Mouse (Mus musculus) lung, postnatal 36 days (tissue): ENCODE data around the gene Anapc15.

Experiments used
- DNase-seq: peaks from one replicate; pipeline ENCODE4 v3.0.0; 2022; ENCODE audit warnings: mixed read lengths

Gene Anapc15

DNA sequence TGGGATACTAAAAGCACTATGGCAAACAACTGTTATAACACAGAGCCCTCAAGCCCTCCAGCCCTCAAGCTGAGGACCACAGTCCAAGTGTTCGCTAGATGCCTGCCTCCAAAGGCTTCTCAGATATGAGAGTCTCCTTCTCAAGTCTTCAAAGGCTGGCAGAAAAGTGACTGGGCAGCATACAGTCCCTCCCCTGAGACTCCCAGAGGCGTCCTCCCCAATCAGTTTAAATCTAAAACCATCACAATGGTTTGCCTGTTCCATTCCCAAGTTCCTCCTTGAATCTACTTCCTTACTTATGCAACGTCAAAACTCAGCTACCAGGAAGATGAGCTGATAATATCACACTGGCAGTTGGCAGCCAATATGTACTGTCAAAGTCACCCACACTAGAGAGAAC, at the start of gene Anapc15:
Gene Anapc15, plus strand, starts transcription at position 301 of the 400 bp plus-strand sequence.
- DNase-seq, result no peak

DNA sequence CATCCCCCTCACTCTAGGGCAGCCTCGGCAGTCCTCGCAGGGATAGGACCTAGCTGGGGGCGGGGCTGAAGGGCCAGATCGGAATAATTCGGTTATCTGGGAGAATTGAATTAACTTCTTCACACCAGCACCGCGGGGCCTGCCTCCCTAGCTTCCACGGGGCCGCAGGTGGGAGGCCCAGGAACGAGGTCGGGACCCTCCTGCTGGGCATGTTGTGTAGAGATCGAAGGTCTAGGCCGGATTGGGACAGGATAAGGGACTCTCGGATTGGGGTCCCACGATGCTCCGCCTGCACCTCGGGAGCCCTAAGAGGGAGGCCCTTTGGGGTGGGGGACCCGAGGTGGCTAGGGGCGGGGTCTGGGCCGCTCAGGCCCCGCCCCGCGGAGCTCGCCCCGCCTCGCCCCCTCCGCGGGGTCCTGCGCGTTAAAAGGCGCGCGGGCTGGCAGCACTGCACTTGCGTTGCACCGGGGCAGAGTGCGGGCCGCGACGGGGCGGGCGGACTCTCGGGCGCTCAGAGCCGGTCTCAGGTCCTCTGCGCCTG, 45.6 kb upstream of the Anapc15 start, which contains the start of gene Phox2a:
Gene Phox2a, plus strand, starts transcription at position 453 of the 541 bp plus-strand sequence.
- no peak for DNase-seq

DNA sequence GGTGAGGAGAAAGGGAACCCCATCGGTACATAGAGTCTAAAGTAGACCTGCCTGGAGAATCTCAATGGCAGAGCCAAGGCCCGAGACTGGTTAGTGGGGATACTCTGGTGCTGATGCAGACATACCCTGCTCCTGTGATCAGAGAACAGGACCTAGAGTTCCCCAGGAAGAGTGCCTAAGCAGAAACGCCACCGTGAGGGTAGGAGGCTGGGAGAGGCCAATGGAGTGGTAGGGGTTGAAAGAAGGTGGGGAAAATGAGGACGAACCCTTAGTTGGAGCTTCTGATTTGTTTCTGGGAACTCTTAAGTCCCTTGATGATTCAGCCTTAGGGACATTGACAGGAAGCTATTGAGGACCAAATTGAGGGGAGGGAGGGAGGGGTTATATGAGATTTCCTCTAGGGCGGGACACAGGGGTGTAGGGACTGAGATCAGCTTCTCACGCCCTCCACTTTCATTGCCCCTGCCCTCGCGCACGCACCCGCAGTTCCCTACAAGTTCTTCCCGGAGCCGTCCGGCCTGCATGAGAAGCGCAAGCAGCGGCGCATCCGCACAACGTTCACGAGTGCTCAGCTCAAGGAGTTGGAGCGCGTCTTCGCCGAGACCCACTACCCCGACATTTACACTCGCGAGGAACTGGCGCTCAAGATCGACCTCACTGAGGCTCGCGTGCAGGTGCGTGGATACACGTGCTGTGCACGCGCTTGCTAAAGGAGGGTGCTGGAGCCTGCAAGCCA, 43.1 kb upstream of the Anapc15 start:
- DNase-seq, result no peak

DNA sequence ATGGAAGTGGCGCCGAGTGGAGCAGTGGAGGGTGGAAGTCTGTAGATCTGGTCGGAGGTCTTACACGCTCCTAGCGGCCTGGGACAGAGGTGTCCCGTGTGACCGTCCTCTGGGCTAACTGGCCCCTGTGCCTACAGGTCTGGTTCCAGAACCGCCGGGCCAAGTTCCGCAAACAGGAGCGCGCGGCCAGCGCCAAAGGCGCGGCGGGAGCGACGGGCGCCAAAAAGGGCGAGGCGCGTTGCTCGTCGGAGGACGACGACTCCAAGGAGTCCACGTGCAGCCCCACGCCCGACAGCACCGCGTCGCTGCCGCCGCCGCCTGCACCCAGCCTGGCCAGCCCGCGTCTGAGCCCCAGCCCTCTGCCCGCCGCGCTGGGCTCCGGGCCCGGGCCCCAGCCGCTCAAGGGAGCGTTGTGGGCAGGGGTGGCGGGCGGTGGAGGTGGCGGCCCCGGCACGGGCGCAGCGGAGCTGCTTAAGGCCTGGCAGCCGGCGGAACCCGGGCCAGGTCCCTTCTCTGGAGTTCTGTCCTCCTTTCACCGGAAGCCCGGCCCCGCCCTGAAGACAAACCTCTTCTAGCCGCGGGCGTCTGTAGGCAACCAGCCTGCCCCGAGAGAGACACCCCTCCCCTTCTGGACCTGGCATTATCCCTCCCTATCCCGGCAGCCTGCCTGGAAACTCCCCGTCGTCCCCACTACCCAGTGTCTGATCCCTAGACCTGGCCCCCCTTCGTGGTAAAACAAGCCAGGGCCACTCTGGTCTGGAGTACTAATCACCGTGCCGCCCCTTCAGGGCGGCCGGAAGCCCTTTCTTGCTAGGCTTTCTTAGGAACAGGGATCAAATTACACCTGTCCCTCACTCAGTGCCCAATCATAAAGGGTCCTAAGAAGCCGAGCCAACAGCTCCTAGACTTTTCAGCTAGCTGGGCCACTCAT, 41.7 kb upstream of the Anapc15 start:
- DNase-seq, result peak; percentile 59

DNA sequence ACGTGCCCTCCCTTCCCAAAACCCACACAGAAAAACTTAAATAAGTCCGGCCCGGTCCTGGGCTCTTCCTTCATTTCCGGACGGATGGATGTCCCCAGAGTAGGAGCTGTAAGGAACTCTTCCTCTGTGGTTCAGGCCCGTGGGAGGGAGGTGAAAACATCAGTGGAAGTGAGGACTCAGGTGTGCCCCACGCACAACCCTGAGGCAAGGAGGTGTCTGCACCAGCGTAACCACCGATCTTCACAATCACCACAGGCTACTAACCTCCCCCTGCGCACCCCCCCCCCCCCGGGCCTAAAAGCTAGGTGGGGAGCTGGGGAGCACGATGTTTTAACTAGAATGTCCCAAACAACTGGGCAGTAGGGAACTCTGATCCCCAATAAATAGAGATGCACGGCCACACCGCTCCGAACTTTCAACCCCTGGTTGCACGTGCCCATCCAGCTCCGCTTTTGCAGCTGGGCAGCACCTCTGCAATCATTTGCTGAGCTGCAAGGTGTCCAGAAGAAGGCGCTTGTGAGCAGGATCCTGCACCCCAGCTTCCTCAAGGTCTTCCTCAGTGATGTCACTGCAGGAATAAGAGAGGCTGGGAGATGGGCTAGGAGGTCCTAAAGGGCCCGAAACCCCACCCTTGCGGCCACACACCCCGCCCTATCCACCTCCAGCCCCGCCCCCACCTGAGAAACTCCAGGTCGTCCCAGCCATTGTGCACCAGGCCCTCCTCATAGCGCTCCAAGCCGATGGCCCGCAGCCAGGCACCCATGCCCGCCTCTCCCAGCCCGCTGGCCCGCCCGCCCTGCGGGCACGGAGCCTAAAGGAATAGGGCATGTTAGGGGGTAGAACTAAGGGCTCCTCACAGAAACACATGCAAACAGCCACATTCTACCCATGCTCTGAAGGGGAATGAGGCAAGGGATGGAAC, 40.4 kb upstream of the Anapc15 start:
- DNase-seq, result peak; percentile 42

DNA sequence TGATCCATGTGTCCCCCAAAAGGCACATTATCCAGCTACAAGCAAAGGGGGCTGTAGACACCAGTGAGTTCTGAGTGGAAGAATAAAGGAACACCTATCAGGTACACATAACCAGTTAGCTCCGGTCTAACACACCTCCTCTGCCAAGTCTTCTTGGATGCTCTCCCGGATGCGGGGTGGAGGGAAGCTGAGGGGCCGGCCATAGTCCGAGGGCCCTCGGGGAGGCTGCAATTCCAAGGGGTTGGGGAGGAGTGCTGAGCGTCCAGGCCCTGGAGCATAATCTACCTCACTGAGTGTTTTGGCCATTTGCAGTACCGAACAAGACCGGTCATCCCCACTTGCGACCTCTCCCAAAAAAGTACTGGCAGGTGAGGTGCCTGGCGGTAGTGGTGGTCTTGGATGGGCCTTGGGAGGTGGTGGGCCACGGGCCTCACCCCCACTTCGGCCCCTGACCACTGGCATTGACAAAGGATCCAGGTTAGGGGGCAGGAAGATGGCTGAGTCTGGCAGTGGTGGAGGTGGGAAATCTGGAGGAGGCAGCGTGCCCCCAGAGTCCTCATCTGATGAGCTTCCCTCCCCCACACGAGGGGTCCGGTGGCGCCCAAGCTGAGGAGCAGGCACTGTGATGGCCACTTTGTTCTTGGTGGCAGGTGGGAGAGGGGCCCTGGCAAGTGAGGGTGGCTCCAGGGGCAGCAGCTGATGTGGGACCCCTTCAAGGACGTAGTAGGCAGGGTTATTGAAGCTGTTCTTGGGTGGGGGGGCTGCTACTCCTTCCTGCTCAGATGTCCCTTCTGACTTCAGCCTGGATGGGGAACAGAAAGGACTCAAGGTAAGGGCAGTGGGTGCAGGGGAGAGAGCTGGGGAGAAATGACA, 39.5 kb upstream of the Anapc15 start:
- DNase-seq, result no peak

DNA sequence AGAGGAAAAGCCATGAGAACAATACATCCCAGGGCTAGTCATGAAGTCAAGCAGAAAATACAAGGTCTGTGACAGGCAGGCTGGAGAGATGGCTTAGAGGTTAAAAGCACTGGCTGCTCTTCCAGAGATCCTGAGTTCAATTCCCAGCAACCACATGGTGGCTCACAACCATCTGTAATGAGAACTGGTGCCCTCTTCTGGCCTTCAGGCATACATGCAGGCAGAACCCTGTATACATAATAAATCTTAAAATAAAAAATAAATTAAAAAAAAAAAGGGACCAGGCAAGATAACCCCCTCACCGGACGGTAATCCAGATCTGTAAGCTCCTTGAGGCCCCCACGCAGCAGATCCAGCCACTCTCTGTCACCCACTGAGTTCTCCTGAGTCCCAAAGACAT, 33.1 kb upstream of the Anapc15 start:
- DNase-seq, result no peak

DNA sequence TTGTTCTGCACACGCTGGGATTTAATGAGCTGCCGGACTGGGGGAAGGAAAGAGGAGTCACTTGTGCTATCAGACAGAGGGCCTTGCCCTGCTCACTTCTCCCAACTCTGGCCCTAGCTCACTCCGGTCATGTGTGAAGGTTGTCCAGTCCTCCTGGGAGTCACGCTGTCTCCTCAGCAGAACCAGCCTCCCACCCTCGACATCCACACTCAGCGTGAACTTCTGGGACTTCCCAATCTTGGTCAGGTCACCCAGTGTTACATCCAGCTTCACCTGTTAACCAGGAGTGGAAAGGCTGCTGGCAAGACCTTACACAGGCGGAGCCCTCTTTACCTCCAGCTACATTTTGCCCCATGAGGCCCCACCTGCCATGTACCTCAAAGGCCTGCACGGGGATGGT, 32.1 kb upstream of the Anapc15 start:
- no peak for DNase-seq

DNA sequence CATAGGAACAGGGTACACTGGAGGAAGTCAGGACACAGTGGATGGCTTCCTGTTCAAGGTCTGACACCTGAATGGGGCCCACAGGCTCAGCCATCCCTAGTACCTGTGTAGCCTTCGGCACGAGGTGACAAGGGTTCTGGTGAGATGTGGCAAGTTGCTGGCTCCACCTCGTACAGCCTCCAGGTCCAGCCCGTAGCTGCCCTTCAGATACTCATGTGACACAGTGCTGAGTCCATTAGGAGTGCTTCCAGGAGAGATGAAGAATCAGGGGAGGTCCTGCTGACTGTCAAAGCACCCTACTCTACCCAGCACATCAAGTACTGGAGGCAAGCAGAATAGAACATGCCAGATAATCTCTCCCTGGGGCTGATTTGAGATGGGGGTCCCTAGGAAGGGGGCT, 31.1 kb upstream of the Anapc15 start:
- DNase-seq, result no peak

DNA sequence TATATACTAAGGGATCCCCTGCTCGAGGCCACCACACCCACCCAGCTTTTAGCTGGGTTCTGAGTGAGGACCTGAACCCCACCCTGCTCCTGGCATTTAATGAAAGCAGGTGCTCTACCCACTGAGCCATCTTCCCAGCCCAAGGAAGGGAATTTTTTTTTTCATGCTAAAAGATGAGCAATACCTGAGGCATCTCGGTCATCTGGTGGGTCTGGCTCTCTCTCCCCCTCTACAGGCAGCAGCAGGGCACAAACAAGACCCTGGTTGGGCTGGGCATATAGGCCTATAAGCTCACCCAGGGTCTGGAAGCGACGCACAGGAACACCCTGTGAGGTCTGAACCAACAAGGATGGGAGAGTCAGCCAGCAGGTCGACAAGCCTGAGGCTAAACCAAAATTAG, 30.2 kb upstream of the Anapc15 start:
- DNase-seq, result no peak

DNA sequence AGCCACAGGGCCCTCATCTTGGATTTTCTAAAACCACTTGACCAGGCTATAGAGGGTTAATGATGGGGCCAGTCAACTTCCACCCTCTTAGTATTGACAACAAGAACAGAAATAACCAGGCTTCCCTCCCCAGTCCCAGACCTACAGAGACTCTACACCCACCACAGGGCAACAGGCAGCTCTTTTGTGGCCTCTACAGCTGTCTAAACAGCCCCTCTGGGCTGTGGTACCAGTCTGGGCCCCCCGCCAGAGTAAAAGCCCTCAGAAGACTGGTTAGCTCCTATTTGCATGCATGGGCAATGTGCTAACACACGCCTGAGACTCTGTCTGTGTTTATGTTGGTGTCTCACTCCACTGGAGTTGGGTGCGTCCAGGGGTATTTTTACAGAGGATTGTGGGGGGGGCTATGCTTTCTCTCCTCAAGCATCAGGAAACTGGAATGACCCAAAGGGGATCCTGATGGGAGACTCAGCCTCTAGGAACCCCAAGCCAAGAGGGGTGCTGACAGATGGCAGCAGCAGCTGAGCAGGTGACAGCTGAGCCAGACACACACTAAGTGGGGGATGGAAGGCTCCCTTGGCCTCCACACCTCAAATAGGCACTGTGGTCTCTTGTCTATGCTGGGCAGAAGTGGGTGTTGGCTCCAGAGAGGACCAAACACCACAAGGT, 29.5 kb upstream of the Anapc15 start:
- DNase-seq, result no peak

DNA sequence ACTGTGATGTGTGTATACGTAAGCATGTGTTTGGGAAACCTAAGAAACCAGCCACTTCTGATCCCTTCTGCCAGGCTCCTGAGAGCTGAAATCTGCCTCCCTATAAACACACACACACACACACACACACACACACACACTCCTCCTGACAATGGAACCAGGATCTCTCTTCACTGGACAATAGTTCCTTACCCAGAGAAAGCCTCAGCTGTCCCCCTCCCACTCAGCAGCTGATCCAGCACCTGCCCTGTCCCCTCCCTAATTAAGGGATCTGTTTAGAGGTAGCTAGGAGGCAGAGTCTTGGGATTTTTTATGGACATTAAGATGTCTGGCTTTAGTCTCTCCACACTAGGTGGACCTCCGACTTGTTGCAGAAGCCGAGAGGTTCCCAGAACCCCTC, 28.6 kb upstream of the Anapc15 start:
- DNase-seq, result no peak

DNA sequence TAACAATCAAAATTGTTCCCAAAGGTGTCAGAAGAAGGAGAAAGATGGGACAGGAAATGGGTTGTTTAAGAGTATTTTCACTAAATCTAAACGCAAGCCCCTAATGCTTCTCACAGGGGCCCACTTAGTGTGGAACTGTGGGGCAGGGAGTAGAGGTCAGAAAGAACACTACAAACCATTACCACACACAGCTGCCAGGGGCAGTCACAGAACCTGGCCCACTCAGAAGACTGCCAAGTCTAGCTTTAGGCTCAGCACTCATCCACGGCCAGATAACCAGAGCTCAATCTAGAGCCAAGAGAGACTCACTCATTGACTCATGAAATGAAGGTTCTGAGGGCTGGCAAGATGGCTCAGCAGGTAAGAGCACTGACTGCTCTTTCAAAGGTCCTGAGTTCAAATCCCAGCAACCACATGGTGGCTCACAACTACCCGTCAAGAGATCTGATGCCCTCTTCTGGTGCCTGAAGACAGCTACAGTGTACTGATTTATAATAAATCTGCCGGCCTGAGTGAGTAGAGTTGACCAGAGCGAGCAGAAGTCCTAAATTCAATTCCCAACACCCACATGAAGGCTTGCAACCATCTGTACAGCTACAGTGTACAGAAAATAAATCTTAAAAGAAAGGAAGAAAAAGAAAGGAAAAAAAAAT, 27.9 kb upstream of the Anapc15 start:
- DNase-seq, result no peak

DNA sequence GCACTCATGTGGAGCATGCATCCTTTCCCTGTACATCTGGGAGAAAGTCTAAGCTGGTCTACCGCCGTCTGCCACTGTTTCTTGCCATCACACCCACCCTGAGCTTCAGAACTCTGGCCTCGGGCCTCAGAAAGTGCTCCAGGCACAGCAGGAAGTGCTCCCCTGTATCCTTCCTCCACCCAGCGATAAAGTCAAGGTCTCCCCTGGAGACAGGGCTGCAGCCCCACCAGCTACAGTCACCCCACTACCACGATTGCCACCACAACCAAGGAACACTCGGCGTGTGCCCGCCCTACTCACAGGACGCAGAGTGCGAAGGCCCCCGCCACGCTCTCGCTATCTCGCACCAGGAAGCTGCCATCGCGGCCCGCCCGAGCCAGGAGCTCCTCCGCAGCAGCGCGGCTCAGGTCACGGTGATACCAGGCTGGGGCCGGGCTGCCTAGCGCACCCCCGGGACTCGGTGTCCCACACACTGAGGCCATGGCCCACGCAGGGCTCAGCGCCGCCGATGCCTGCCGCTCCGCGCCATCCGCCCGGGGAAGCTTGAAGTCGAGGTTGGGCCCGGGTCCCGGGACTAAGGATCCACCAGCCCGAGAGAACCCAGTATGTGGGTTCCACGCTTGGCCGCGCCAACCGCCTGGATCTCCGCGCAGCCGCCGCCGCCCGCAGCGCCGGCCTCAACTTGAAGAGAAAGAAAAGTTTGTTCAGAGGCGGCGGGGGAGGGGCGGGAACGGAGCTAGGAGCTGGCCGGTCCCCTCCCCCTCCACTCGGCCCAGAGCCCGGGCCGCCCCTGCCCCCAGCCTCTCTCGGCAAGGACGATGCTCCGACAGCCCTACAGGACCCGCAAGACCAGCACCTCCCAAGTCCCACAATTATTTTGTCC, 27.0 kb upstream of the Anapc15 start:
- DNase-seq, result peak; percentile 78

DNA sequence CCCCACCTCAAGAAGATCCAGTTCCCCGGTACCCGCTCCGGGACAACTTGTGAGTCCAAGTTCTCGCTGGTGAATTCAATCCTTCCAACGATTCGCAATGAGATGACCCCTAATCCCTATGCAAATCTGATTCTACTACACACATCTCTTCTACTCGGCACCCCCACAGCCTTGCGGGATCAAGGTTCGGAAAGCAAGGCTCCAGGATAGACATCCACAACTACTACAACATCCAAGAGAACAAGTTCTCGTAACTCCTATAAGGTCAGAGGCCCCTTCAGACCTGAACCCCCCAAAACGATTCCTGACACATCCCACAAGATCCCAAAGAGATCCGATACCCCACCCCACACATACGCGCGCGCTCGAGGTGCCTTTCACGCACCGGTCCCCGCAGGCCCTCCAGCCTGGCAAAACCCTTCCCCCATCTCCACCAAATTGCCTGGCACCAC, 26.3 kb upstream of the Anapc15 start:
- DNase-seq, result no peak

DNA sequence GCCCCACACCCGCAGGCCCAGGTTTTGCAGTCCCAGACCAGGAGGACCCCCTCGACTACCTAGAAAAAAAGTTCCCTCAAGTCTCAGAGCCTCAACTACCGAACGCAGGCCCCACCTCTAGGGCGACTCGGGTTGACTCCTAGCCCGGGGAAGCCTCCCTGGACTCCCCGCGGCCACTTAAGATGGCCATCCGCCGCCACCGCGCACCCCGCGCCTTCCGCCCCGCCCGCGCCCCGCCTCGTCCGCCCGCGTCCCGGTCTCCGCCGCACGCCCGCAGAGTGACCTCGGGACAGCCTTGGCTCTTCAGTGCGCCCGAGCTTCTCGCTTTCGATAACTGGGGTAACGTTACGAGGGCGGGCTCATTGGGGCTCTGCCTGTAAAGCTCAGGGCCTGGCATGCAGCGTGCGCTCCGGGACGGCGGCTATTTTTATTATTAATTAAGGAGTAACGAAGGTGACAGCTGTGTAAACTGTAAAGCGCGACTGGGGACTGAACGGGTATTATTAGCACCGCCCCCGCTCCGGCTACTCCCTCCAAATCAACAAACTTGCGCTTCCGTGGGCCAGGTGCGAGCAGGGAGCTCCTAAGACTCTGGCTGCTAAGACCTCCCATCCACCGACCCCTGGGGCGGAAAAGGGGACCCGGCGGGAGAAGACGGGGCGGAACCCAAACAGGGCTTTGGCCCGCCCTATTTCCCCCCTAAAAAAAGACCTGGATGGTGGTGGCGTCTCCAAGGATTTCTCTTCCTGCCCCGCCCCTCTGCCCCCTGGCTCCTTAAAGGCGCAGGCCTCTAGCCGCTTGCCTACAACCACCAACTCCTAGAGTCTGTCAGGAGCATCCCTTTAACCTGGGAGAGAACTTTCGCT, 25.7 kb upstream of the Anapc15 start, which contains the start of gene Inppl1:
Gene Inppl1, minus strand, starts transcription at position 624 of the 866 bp plus-strand sequence.
- peak; percentile 97 for DNase-seq

DNA sequence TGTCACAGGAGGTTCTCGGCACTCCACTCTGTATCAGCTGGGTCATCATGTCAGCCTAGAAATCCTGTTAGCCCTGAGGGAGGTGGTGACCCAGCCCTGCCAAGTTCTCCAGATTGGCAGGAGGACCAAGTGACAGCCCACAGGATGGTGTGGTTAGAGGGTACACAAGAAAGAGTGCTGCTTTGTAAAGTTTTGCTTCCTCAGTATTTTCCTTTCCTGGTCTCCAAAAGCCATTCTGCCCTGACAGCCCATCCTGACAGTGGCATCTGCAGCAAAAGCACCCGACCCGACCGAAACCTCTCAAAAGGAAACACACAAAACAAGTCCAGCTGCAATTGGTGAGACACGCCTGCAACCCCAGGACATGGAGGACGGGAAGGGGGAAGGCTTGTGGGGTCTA, 19.3 kb upstream of the Anapc15 start:
- no peak for DNase-seq

DNA sequence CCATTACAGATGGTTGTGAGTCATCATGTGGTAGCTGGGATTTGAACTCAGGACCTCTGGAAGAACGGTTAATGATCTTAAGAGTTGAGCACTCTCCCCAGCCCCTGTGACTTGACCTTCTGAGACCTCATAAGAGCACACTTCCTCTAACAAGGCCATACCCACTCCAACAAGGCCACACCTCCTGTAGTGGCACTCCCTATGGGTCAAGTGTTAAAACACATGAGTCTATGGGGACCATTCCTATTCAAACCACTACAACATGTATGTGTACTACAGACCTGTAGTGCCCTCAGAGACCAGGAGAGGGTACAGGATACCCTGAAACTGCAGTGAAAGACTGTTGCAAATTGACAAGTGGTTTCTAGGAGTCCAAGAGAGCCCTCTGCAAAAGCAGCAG, 15.6 kb upstream of the Anapc15 start:
- no peak for DNase-seq
